Mouse (Mus musculus) bone marrow, adult 2 months (tissue): ENCODE data around the gene Bend6.

Source experiments
- CTCF ChIP-seq: fragments of 200-500 bp; IDR thresholded peaks from 2 replicates; pipeline ENCODE4 v1.5.1; 2011; ENCODE audit warnings: low read length, control low read depth; ENCODE audit not compliant: control insufficient read depth, insufficient read depth
- POLR2A ChIP-seq: fragments of 200-500 bp; IDR thresholded peaks from 2 replicates; pipeline ENCODE4 v1.6.1; 2011; ENCODE audit warnings: low read depth, mild to moderate bottlenecking, control low read depth, low read length, borderline replicate concordance; ENCODE audit not compliant: control insufficient read depth

DNA sequence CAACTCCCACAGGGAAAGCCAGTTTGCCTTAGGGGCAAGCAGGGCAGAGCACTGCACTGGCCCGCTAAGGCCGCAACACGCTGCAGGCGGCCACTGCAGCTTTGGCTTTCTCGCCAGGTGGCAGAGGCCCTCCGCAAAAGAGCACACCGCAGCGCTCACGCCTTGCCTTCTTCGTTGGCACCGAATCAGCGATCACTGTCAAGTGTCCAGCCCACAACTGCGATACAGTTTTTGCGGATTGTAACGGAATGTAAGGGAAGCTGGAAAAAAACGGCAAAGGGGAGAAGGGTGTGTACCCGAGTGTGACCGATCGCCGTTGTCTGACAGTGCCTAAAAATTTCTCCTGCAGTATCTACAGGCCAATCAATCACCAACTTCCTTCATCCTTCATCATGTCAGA lies 689 bp downstream of the Bend6 start:
- no peak for TF ChIP-seq POLR2A
- no peak for TF ChIP-seq CTCF
